In the genomic region with DNA sequence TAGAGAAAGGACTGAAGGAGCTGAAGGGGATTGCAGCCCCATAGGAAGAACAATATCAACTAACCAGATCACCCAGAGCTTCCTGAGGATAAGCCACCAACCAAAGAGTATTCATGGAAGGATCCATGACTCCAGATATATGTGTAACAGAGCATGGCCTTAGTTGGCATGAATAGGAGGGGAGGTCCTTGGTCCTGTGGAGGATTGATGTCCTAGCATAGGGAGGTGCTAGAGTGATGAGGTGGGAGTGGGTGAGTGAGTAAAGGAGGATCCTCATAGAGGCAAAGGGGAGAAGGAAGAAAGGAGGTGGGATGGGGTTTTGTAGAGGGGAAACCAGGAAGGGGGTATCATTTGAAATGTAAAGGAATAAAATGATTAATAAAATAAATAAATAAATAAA, we compare ENCODE assay signal across 21 mouse cellular contexts. TPM values are rescaled to one million over a fixed set of nuclear protein-coding genes. Genes with fewer than 3 reads are reported as not detected.
DNase-seq lines count a peak whose midpoint lies in the region; ATAC-seq and TF ChIP-seq lines count a peak whose summit lies in the region.
"Had no signal": no experiment of that assay in that cellular context is flagged by ENCODE, and none has a peak within 500 bp of the region (broad histone marks: within the 10 kb centered on the region; RNA-seq: fewer than 3 reads in every experiment).

No protein-coding gene starts in this region.

- H3K27me3 ChIP-seq in kidney, postnatal 0 days (ENCODE audit: insufficient read depth, low read length) = no peaks in the 10 kb centered on the region
- H3K27me3 ChIP-seq in midbrain, embryonic 11.5 days (ENCODE audit: control insufficient read depth, insufficient read depth, low read length) = no peaks in the 10 kb centered on the region
- H3K27me3 ChIP-seq in midbrain, embryonic 13.5 days = no peaks in the 10 kb centered on the region
- H3K27me3 ChIP-seq: CH12.LX, Patski had no signal

- H3K27ac ChIP-seq in kidney, postnatal 0 days = no peak overlapping the region
- H3K27ac ChIP-seq in midbrain, embryonic 11.5 days (ENCODE audit: low read depth, low read length) = no peak overlapping the region
- no peak overlapping the region for H3K27ac ChIP-seq in midbrain, embryonic 13.5 days

- H3K4me2 ChIP-seq in kidney, postnatal 0 days (ENCODE audit: low read length) = no peak overlapping the region
- no peak overlapping the region for H3K4me2 ChIP-seq in midbrain, embryonic 11.5 days
- no peak overlapping the region for H3K4me2 ChIP-seq in midbrain, embryonic 13.5 days (replicated peaks)

- H3K4me3 ChIP-seq in kidney, postnatal 0 days (replicated peaks; ENCODE audit: low read depth, low read length) = no peak overlapping the region
- no peak overlapping the region for H3K4me3 ChIP-seq in midbrain, embryonic 11.5 days (ENCODE audit: low read depth, low read length)
- no peak overlapping the region for H3K4me3 ChIP-seq in midbrain, embryonic 13.5 days (replicated peaks)

- TF ChIP-seq CTCF in kidney, postnatal 0 days (IDR thresholded peaks at IDR 0.05; ENCODE audit: low read depth) = no peak

- H3K36me3 ChIP-seq in kidney, postnatal 0 days (ENCODE audit: insufficient read depth, low read length) = no peaks in the 10 kb centered on the region
- H3K36me3 ChIP-seq in midbrain, embryonic 11.5 days (ENCODE audit: control insufficient read depth, insufficient read depth, low read length) = no peaks in the 10 kb centered on the region
- H3K36me3 ChIP-seq in midbrain, embryonic 13.5 days = no peaks in the 10 kb centered on the region
- H3K36me3 ChIP-seq: G1E had no signal

- no peaks in the 10 kb centered on the region for H3K9me3 ChIP-seq in kidney, postnatal 0 days (replicated peaks; ENCODE audit: low read length)
- no peaks in the 10 kb centered on the region for H3K9me3 ChIP-seq in midbrain, embryonic 11.5 days (ENCODE audit: control insufficient read depth, low read length)
- H3K9me3 ChIP-seq in midbrain, embryonic 13.5 days = no peaks in the 10 kb centered on the region
- H3K9me3 ChIP-seq: G1E had no signal

- no peaks in the 10 kb centered on the region for H3K4me1 ChIP-seq in kidney, postnatal 0 days (replicated peaks; ENCODE audit: insufficient read depth, low read length)
- H3K4me1 ChIP-seq in midbrain, embryonic 11.5 days (ENCODE audit: control insufficient read depth, insufficient read depth, low read length) = no peaks in the 10 kb centered on the region
- H3K4me1 ChIP-seq in midbrain, embryonic 13.5 days (replicated peaks) = no peaks in the 10 kb centered on the region

- H3K9ac ChIP-seq in kidney, postnatal 0 days (ENCODE audit: low read depth, low read length) = no peak overlapping the region
- H3K9ac ChIP-seq in midbrain, embryonic 11.5 days (ENCODE audit: low read length) = no peak overlapping the region
- no peak overlapping the region for H3K9ac ChIP-seq in midbrain, embryonic 13.5 days (replicated peaks)

- DNase-seq in kidney, postnatal 0 days (ENCODE audit: low spot score) = no peak
- DNase-seq in kidney, postnatal 4 days = no peak
- no peak for DNase-seq in midbrain, embryonic 11.5 days (ENCODE audit: low spot score, missing footprints)
- DNase-seq: adrenal gland, adult 2 months; adrenal gland, adult 8-10 months; adrenal gland, postnatal 10 days; adrenal gland, postnatal 14 days; adrenal gland, postnatal 25 days; adrenal gland, postnatal 36 days; B cell, adult 2 months; cerebellum, adult 11 months; cerebellum, adult 11-12 months; cerebellum, adult 18-20 months had no signal

- ATAC-seq in kidney, postnatal 0 days (replicated peaks; ENCODE audit: low FRiP score, low read depth) = 0 out of 2 replicates have a peak, but pooled peaks have one; percentile 54
- ATAC-seq in midbrain, embryonic 11.5 days (ENCODE audit: low FRiP score) = peak; percentile 58; the same call in 1 of the 2 replicates
- no peak for ATAC-seq in midbrain, embryonic 13.5 days
- ATAC-seq: activated CD4-positive, CD25-positive, alpha-beta regulatory T cell, adult 4 months; CD4-positive, CD25-positive, alpha-beta regulatory T cell, adult 4 months; Patski had no signal

RNA-seq across cellular contexts. Expression of gene Olfr1279, which starts 1.9 kb away (rescaled TPM):
- not detected in 2 replicates for polyA plus RNA-seq in kidney, postnatal 0 days (2015; fragmentation: Nextera tagmentation; extraction: Ambion mirVana)
- polyA plus RNA-seq in midbrain, embryonic 11.5 days (2014; fragmentation: Nextera tagmentation; extraction: Ambion mirVana) = 0.04 TPM in 1 of 2 replicates, not detected in the other
- not detected in 2 replicates for polyA plus RNA-seq in midbrain, embryonic 13.5 days (2015; fragmentation: Nextera tagmentation; extraction: Ambion mirVana)
- polyA plus RNA-seq: activated CD4-positive, CD25-positive, alpha-beta regulatory T cell, adult 4 months; adrenal gland, adult 2 months; brain, embryonic 14.5 days; C2C12; CD4-positive, CD25-positive, alpha-beta regulatory T cell, adult 4 months; G1E had no signal

RNA-seq across cellular contexts. Expression of gene Olfr1278, which starts 8.6 kb away (rescaled TPM):
- not detected in 2 replicates for polyA plus RNA-seq in kidney, postnatal 0 days (2015; fragmentation: Nextera tagmentation; extraction: Ambion mirVana)
- not detected in 2 replicates for polyA plus RNA-seq in midbrain, embryonic 11.5 days (2014; fragmentation: Nextera tagmentation; extraction: Ambion mirVana)
- polyA plus RNA-seq in midbrain, embryonic 13.5 days (2015; fragmentation: Nextera tagmentation; extraction: Ambion mirVana) = not detected in 2 replicates
- polyA plus RNA-seq: activated CD4-positive, CD25-positive, alpha-beta regulatory T cell, adult 4 months; adrenal gland, adult 2 months; brain, embryonic 14.5 days; C2C12; CD4-positive, CD25-positive, alpha-beta regulatory T cell, adult 4 months; G1E; Patski had no signal

RNA-seq across cellular contexts. Expression of gene Olfr1280, which starts 15.3 kb away (rescaled TPM):
- not detected in 2 replicates for polyA plus RNA-seq in kidney, postnatal 0 days (2015; fragmentation: Nextera tagmentation; extraction: Ambion mirVana)
- polyA plus RNA-seq in midbrain, embryonic 11.5 days (2014; fragmentation: Nextera tagmentation; extraction: Ambion mirVana) = not detected in 2 replicates
- polyA plus RNA-seq in midbrain, embryonic 13.5 days (2015; fragmentation: Nextera tagmentation; extraction: Ambion mirVana) = not detected in 2 replicates
- polyA plus RNA-seq: activated CD4-positive, CD25-positive, alpha-beta regulatory T cell, adult 4 months; adrenal gland, adult 2 months; brain, embryonic 14.5 days; C2C12; CD4-positive, CD25-positive, alpha-beta regulatory T cell, adult 4 months; G1E; Patski had no signal

RNA-seq across cellular contexts. Expression of gene Olfr1277, which starts 24.6 kb away (rescaled TPM):
- not detected in 2 replicates for polyA plus RNA-seq in kidney, postnatal 0 days (2015; fragmentation: Nextera tagmentation; extraction: Ambion mirVana)
- not detected in 2 replicates for polyA plus RNA-seq in midbrain, embryonic 11.5 days (2014; fragmentation: Nextera tagmentation; extraction: Ambion mirVana)
- not detected in 2 replicates for polyA plus RNA-seq in midbrain, embryonic 13.5 days (2015; fragmentation: Nextera tagmentation; extraction: Ambion mirVana)
- polyA plus RNA-seq: activated CD4-positive, CD25-positive, alpha-beta regulatory T cell, adult 4 months; adrenal gland, adult 2 months; brain, embryonic 14.5 days; C2C12; CD4-positive, CD25-positive, alpha-beta regulatory T cell, adult 4 months; G1E; Patski had no signal

RNA-seq across cellular contexts. Expression of gene Olfr1281, which starts 27.8 kb away (rescaled TPM):
- polyA plus RNA-seq in kidney, postnatal 0 days (2015; fragmentation: Nextera tagmentation; extraction: Ambion mirVana) = not detected in 2 replicates
- polyA plus RNA-seq in midbrain, embryonic 11.5 days (2014; fragmentation: Nextera tagmentation; extraction: Ambion mirVana) = not detected in 2 replicates
- polyA plus RNA-seq in midbrain, embryonic 13.5 days (2015; fragmentation: Nextera tagmentation; extraction: Ambion mirVana) = not detected in 2 replicates
- polyA plus RNA-seq: activated CD4-positive, CD25-positive, alpha-beta regulatory T cell, adult 4 months; adrenal gland, adult 2 months; brain, embryonic 14.5 days; C2C12; CD4-positive, CD25-positive, alpha-beta regulatory T cell, adult 4 months; G1E; Patski had no signal
